Mouse (Mus musculus): ENCODE data around the gene Lrrc55. TPM values are rescaled to one million over a fixed set of nuclear protein-coding genes. Genes with fewer than 3 reads are reported as not detected.
"Not testable (repeated sequence)": the region's sequence is repeated elsewhere in the genome, so short reads cannot be mapped to it uniquely, and the experiment has no call there.

The Lrrc55 gene
- total RNA-seq (2018; cell fraction: chromatin; rRNA removed), result not detected
- not detected for total RNA-seq (2018; cell fraction: cytosol; rRNA removed)
- not detected for total RNA-seq (2018; cell fraction: nucleus; rRNA removed)
- not detected in 3 replicates for polyA plus RNA-seq (2018)

DNA sequence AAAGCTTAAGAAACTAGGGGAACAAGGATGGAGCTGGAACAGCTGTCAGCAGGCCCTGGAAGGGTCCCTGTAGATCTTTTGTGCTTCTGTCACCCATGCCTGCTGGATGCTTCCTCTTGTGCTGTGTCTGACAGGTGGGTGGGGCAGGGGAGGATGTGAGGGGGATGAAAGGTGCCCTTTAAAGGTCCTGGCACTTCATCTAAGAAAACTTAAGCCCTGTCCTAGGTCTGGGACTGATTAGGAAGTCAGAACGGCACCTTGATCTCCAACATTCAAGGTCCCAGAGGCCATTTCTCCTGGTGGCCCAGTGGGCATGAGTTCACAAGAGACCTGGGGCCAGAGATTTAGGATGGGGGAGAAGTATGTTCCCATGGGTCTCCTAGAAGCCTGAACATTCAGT lies at the start of gene Lrrc55:
Gene Lrrc55 (minus strand): TSS at position 297 of the 400 bp plus-strand sequence.
- WGBS (ENCODE audit: missing documents), result 88% methylated on average over 1 of the region's 1 CpGs

GRCm38 (mm10) chr2:85246506-85247082 lies 49.6 kb upstream of the Lrrc55 start:
- Histone ChIP-seq H3K79me2 (ENCODE audit: inconsistent target) (no peaks in the 10 kb centered on the region), H3K4me3 (ENCODE audit: inconsistent target) (no peak overlapping the region), H3K36me3 (ENCODE audit: inconsistent target) (no peaks in the 10 kb centered on the region), H3K27ac (no peak overlapping the region)
- 2% methylated on average over 4 of the region's 4 CpGs for WGBS (ENCODE audit: missing documents)

More for the DNA sequence above, at the start of gene Lrrc55:
- no peak within 1 kb of the TSS for H3K27ac ChIP-seq
- H3K4me3 ChIP-seq (ENCODE audit: inconsistent target), result no peak within 1 kb of the TSS
- no peaks in the 10 kb centered on the region for H3K36me3 ChIP-seq (ENCODE audit: inconsistent target)
- no peaks in the 10 kb centered on the region for H3K79me2 ChIP-seq (ENCODE audit: inconsistent target)

DNA sequence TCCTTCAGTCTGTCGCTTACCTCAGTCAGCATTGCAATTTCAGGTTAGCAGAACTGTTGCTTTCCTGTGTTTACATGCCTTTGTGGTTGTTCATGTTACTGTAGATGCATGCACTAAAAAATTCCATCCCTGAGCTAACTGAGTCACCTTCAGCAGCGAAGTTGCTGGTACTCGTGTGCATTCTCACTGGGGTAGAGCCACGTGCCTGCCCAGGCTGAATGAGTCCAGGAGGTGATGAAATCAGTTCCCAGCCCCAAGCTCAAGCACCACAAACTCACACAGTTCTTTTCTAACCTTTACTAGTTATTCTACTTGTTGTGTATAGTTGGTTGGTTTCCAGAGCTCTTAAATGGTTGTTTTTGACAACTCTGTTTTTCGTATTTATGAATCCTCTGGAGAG lies 48.7 kb upstream of the Lrrc55 start:
- no peak overlapping the region for H3K4me3 ChIP-seq (ENCODE audit: inconsistent target)
- H3K27ac ChIP-seq, result no peak overlapping the region
- H3K79me2 ChIP-seq (ENCODE audit: inconsistent target), result no peaks in the 10 kb centered on the region
- no peaks in the 10 kb centered on the region for H3K36me3 ChIP-seq (ENCODE audit: inconsistent target)
- WGBS (ENCODE audit: missing documents), result 89% methylated on average over 5 of the region's 5 CpGs

DNA sequence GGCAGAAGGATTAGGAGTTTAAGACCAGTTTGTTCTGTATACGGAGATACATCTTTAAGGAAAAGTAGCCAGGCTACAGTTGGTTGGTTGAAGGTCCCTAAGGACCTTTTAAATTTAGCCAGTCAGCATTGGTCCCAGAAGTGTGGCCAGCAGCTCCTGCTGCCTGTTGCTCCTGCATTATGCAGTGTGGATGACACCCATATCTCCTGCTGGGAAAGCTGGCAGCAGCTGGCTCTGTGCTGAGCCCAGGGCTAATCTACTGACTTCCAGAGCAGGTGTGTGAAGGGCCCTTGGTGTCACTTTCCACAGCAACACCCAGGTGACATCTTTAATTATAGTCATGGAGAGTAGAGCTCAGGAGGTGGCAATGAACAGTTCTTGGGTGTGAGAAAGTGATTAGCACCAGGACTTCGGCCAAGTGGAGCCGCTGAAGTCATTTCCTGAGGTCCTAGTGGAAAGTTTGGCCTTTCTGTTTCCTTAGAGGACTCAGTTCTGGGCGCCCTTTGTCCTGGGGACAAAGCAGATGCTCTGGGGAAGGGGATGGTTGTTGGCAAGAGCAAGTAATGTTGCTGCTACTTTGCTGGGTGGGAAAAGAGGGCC lies 41.2 kb upstream of the Lrrc55 start:
- H3K79me2 ChIP-seq (ENCODE audit: inconsistent target), result no peaks in the 10 kb centered on the region
- H3K36me3 ChIP-seq (ENCODE audit: inconsistent target), result no peaks in the 10 kb centered on the region
- H3K4me3 ChIP-seq (ENCODE audit: inconsistent target), result no peak overlapping the region
- H3K27ac ChIP-seq, result no peak overlapping the region
- WGBS (ENCODE audit: missing documents), result 60% methylated on average over 4 of the region's 4 CpGs

DNA sequence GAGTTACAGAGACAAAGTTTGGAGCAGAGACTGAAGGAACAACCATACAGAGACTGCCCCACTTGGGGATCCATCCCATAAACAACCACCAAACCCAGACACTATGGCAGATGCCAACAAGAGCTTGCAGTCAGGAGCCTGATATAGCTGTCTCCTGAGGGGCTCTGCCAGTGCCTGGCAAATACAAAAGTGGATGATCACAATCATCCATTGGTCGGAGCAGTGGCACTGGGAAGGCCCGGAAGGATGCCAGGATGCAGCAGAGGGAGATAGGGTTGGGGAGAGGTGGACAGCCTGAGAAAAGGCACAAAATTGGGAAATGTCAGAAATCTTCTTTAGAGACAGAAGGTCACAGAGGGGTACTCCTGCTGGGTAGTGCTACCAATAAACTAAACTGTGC lies 40.2 kb upstream of the Lrrc55 start:
- WGBS (ENCODE audit: missing documents), result 95% methylated on average over 2 of the region's 2 CpGs
- not testable (repeated sequence) for H3K36me3 ChIP-seq (ENCODE audit: inconsistent target); H3K79me2 ChIP-seq (ENCODE audit: inconsistent target); H3K27ac ChIP-seq; H3K4me3 ChIP-seq (ENCODE audit: inconsistent target)

- no peaks in the 10 kb centered on the region for H3K36me3 ChIP-seq (ENCODE audit: inconsistent target)
- no peak overlapping the region for H3K4me3 ChIP-seq (ENCODE audit: inconsistent target)
- WGBS (ENCODE audit: missing documents), result 86% methylated on average over 4 of the region's 4 CpGs
These were observed 33.9 kb upstream of the Lrrc55 start for GRCm38 (mm10) chr2:85230771-85231511.

GRCm38 (mm10) chr2:85229606-85230005 lies 32.6 kb upstream of the Lrrc55 start:
- WGBS (ENCODE audit: missing documents), result 72% methylated on average over 3 of the region's 3 CpGs
- Histone ChIP-seq H3K27ac (no peak overlapping the region), H3K4me3 (ENCODE audit: inconsistent target) (no peak overlapping the region), H3K79me2 (ENCODE audit: inconsistent target) (no peaks in the 10 kb centered on the region), H3K36me3 (ENCODE audit: inconsistent target) (no peaks in the 10 kb centered on the region)

More at GRCm38 (mm10) chr2:85230771-85231511, 33.9 kb upstream of the Lrrc55 start:
- Histone ChIP-seq H3K27ac (no peak overlapping the region), H3K79me2 (ENCODE audit: inconsistent target) (no peaks in the 10 kb centered on the region)

DNA sequence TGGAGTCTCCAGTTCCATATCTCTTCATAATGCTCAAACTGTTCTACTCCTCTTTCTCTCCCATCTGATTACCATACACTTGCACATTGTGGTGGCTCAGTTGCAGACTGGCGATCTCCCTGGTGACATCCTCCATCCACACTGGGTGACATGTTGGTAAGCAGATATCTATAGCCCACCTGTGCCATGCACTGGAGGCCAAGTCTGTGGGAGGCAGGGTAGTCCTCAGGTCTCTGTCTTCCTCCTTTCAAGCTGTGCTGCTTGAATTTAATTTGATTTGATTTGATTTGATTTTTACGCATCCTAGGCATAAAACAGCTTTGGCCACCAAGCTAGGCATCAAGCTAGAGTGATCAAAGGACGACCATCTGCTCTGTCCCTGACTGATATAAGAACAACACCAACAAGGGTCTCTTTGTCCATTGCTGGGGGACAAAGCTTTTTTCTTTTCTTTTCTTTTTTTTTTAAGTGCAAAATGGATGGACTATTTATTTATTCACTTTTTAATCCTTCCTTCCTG lies 30.9 kb upstream of the Lrrc55 start:
- H3K27ac ChIP-seq, result no peak overlapping the region
- no peaks in the 10 kb centered on the region for H3K36me3 ChIP-seq (ENCODE audit: inconsistent target)
- H3K79me2 ChIP-seq (ENCODE audit: inconsistent target), result no peaks in the 10 kb centered on the region
- H3K4me3 ChIP-seq (ENCODE audit: inconsistent target), result no peak overlapping the region
- WGBS (ENCODE audit: missing documents), result 95% methylated on average over 3 of the region's 3 CpGs

- Histone ChIP-seq H3K27ac (no peak overlapping the region), H3K36me3 (ENCODE audit: inconsistent target) (no peaks in the 10 kb centered on the region), H3K4me3 (ENCODE audit: inconsistent target) (no peak overlapping the region), H3K79me2 (ENCODE audit: inconsistent target) (no peaks in the 10 kb centered on the region)
- WGBS (ENCODE audit: missing documents), result 43% methylated on average over 17 of the region's 17 CpGs
These were observed 27.5 kb upstream of the Lrrc55 start for GRCm38 (mm10) chr2:85224221-85225179.

DNA sequence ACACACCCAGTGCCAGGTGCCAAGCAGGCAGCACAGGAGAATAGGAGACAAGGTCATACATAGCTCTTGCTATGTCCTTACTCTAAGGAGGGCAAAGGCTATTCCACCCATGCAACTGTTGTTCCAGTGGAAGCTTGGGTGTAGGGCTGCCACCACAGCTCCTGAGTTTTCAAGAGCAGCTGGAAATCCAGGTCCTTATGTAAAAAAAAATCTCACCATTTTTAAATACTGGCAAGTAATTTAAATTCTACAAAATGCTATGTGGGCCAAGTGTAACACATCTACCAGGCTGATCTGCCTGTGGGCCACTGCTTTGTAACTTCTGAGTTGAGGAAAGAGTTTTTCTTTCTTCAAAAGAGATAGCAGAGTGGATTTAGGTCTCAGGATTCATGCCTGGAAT lies 19.6 kb upstream of the Lrrc55 start:
- Histone ChIP-seq H3K79me2 (ENCODE audit: inconsistent target) (no peaks in the 10 kb centered on the region), H3K36me3 (ENCODE audit: inconsistent target) (no peaks in the 10 kb centered on the region), H3K27ac (no peak overlapping the region), H3K4me3 (ENCODE audit: inconsistent target) (no peak overlapping the region)

DNA sequence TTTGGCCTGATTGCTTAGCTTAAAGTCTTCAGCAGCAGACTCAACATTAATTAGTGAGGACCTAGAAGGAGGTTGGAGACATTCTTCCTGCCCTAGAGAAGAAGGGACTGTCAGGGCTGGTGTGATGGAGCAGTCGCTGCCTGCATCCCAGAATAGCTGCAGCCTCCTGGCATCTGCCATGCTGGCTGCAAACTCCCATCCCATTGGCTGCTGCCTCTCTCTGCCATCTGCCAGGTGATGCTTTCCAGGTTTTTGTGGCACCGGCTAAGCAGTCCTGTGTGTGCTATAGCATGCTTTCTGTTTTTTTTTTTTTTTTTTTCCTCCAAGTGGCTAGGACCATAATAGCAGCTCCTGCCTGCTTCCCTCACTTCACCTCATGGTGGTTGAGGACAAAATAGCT lies 16.7 kb upstream of the Lrrc55 start:
- no peaks in the 10 kb centered on the region for H3K36me3 ChIP-seq (ENCODE audit: inconsistent target)
- H3K79me2 ChIP-seq (ENCODE audit: inconsistent target), result no peaks in the 10 kb centered on the region
- 85% methylated on average over 2 of the region's 2 CpGs for WGBS (ENCODE audit: missing documents)
- no peak overlapping the region for H3K4me3 ChIP-seq (ENCODE audit: inconsistent target)
- H3K27ac ChIP-seq, result no peak overlapping the region

DNA sequence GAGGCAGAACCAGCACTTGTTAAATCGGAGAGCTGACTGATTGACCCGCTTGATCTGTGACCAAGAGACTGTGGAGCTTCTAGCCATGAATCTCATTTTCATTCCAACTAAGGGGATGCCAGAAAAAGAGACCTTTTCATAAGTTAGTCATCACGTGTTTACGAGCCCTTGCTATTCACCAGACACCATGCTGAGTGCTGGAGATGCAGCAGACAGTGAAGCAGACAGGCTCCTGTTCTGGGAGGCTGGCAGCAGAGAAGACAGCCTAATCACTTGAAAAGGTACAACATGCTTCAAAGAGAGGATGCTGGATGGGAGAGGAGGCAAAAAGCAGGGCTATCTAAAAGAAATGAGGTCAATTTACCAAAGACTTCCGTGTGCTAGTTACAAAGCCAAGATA lies 12.3 kb upstream of the Lrrc55 start:
- H3K79me2 ChIP-seq (ENCODE audit: inconsistent target), result no peaks in the 10 kb centered on the region
- H3K36me3 ChIP-seq (ENCODE audit: inconsistent target), result no peaks in the 10 kb centered on the region
- no peak overlapping the region for H3K27ac ChIP-seq
- no peak overlapping the region for H3K4me3 ChIP-seq (ENCODE audit: inconsistent target)
- WGBS (ENCODE audit: missing documents), result 88% methylated on average over 2 of the region's 5 CpGs

DNA sequence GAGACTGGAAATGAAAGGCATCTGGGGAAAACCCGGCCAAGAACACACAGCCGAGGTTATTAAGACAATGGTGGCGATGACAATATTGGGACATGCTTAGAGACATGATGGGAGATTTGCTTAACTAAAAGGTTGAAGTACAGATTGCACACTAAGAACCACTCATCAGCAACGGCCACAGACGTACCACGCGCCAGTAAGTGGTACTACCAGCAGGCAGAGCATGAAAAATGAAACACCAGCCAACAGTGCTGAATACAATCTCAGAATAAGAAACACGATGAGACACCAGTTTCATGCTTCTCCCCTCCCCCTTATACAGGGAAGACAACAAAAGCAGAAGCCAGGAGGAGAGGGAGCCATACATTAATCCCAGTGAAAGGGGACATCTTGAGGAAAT lies 8.2 kb upstream of the Lrrc55 start:
- no peak overlapping the region for H3K27ac ChIP-seq
- H3K36me3 ChIP-seq (ENCODE audit: inconsistent target), result no peaks in the 10 kb centered on the region
- H3K4me3 ChIP-seq (ENCODE audit: inconsistent target), result no peak overlapping the region
- WGBS (ENCODE audit: missing documents), result 95% methylated on average over 8 of the region's 8 CpGs
- no peaks in the 10 kb centered on the region for H3K79me2 ChIP-seq (ENCODE audit: inconsistent target)

All from macrophage (primary cell).